Mouse (Mus musculus): ENCODE results near the gene Slc8a1.

DNA sequence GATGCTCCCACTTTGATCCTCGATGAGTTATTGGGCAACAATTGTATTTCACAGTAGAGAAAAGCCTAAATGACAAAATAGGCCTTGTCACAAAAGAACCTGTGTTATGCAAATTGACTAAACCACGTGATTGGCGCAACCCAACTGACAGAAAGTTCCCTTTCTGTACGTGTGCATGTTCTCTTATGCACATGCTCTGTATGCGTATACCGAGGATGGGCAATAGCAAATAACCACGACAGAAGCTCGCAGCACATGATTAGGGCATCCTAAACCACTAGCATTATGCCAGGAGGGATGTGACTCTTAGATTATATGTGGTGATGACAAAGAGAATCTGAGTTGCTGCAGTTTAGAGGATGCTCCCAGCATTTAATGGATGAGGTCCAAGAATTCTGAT is 122.8 kb downstream of the Slc8a1 start:
- no peak for TF ChIP-seq CTCF (IDR thresholded peaks at IDR 0.05; ENCODE audit: low read depth)
- TF ChIP-seq EP300 (IDR thresholded peaks at IDR 0.05; ENCODE audit: low read depth): no peak
